Mouse (Mus musculus) right cerebral cortex, postnatal 25 days (tissue): ENCODE measurements around the gene Cars.
"Not testable (repeated sequence)": the region's sequence is repeated elsewhere in the genome, so short reads cannot be mapped to it uniquely, and the experiment has no call there.

Source experiments
- DNase-seq: peaks from one replicate; pipeline ENCODE4 v3.0.0; 2022

The Cars gene

GRCm38 (mm10) chr7:143583025-143583424 lies 16.9 kb downstream of the Cars start:
- no peak for DNase-seq

- DNase-seq, result no peak
Observed at GRCm38 (mm10) chr7:143575751-143576150, 24.1 kb downstream of the Cars start.

- no peak for DNase-seq
Observed at GRCm38 (mm10) chr7:143565648-143566039, 34.2 kb downstream of the Cars start.

GRCm38 (mm10) chr7:143565015-143565647 lies 34.8 kb downstream of the Cars start:
- no peak for DNase-seq

- DNase-seq, result no peak
Observed at GRCm38 (mm10) chr7:143563787-143564186, 36.1 kb downstream of the Cars start.

- no peak for DNase-seq
Observed at GRCm38 (mm10) chr7:143557616-143558015, 42.3 kb downstream of the Cars start.

- peak; percentile 10 for DNase-seq
Observed at GRCm38 (mm10) chr7:143556964-143557610, 42.8 kb downstream of the Cars start.

GRCm38 (mm10) chr7:143549588-143550220 lies 50.2 kb downstream of the Cars start:
- no peak for DNase-seq

GRCm38 (mm10) chr7:143548976-143549457 lies 50.9 kb downstream of the Cars start, which contains the start of gene Nap1l4:
Gene Nap1l4, minus strand, starts transcription at chr7:143549106.
- DNase-seq, result peak; percentile 100

- no peak for DNase-seq
Observed at GRCm38 (mm10) chr7:143548231-143548961, 51.5 kb downstream of the Cars start.

- no peak for DNase-seq
Observed at GRCm38 (mm10) chr7:143546554-143546953, 53.3 kb downstream of the Cars start.

GRCm38 (mm10) chr7:143544368-143544767 lies 55.5 kb downstream of the Cars start:
- DNase-seq, result no peak

GRCm38 (mm10) chr7:143538671-143539070 lies 61.2 kb downstream of the Cars start:
- DNase-seq, result no peak

- DNase-seq, result not testable (repeated sequence)
Observed at GRCm38 (mm10) chr7:143538229-143538628, 61.7 kb downstream of the Cars start.

- no peak for DNase-seq
Observed at GRCm38 (mm10) chr7:143536251-143536650, 63.6 kb downstream of the Cars start.

- DNase-seq, result no peak
Observed at GRCm38 (mm10) chr7:143533284-143533683, 66.6 kb downstream of the Cars start.

- no peak for DNase-seq
Observed at GRCm38 (mm10) chr7:143532410-143532809, 67.5 kb downstream of the Cars start.

GRCm38 (mm10) chr7:143519333-143519732 lies 80.6 kb downstream of the Cars start:
- no peak for DNase-seq

- no peak for DNase-seq
Observed at GRCm38 (mm10) chr7:143514416-143514768, 85.5 kb downstream of the Cars start.

- no peak for DNase-seq
Observed at GRCm38 (mm10) chr7:143513763-143514415, 86.0 kb downstream of the Cars start.

- no peak for DNase-seq
Observed at GRCm38 (mm10) chr7:143511335-143511712, 88.6 kb downstream of the Cars start.

- DNase-seq, result no peak
Observed at GRCm38 (mm10) chr7:143510593-143511334, 89.1 kb downstream of the Cars start.
